Mouse (Mus musculus) left cerebral cortex, adult 2 months (tissue): ENCODE data around the gene Crim1. TPM values are rescaled to one million over a fixed set of nuclear protein-coding genes. Genes with fewer than 3 reads are reported as not detected.
A peak's percentile ranks its signal among the peaks of the same experiment; 100 is the strongest.

Source experiments
- DNase-seq, 2 experiments: peaks; one replicate each; pipeline ENCODE4 v3.0.0; 2021 to 2022; ENCODE audit warnings: low spot score in 2 of 2, mixed read lengths in 1 of 2; ENCODE audit errors: extremely low spot score in 1 of 2
- H3K27ac ChIP-seq: fragments of 200-600 bp; 2 replicates; pipeline ENCODE4 v1.8.1; 2022
- H3K4me3 ChIP-seq: fragments of 200-600 bp; 2 replicates; pipeline ENCODE4 v1.8.1; 2022
- CTCF ChIP-seq: fragments of 200-600 bp; IDR thresholded peaks from 2 replicates; pipeline ENCODE4 v1.8.1; 2022; ENCODE audit warnings: antibody characterized with exemption, mild to moderate bottlenecking, moderate library complexity
- intact Hi-C: fragments of 180-260 bp; cut with DNase I; formaldehyde crosslinking; loops from one replicate; pipeline ENCODE4 v1.15.1; 2025
- total RNA-seq, 2 experiments: library from RNA; stranded (reverse); gene quantifications; 2 replicates each; pipeline ENCODE4 v1.2.3; 2021

Crim1 gene
- total RNA-seq, 2 experiments from 2014 or later, result 83.3 to 93.1 TPM

- no peak for TF ChIP-seq CTCF
- no peak for DNase-seq
- H3K27ac ChIP-seq, result no peak overlapping the region
- intact Hi-C loops, result no loop called here
- H3K4me3 ChIP-seq, result no peak overlapping the region
Observed at GRCm38 (mm10) chr17:78295979-78296378, 95.9 kb downstream of the Crim1 start.

- no peak overlapping the region for H3K27ac ChIP-seq
- peak; percentile 47 for TF ChIP-seq CTCF
- intact Hi-C loops, result loop anchor here (1.0 kb wide), 1 partner anchor 101 kb away; no protein-coding TSS in a partner anchor
- H3K4me3 ChIP-seq, result no peak overlapping the region
- no peak for DNase-seq
Observed at GRCm38 (mm10) chr17:78298140-78298539, 98.1 kb downstream of the Crim1 start.

GRCm38 (mm10) chr17:78298967-78299540 is 99.0 kb downstream of the Crim1 start:
- no peak overlapping the region for H3K4me3 ChIP-seq
- H3K27ac ChIP-seq, result no peak overlapping the region
- intact Hi-C loops, result loop anchor here (1.0 kb wide), 1 partner anchor 102 kb away; no protein-coding TSS in a partner anchor
- no peak for DNase-seq
- no peak for TF ChIP-seq CTCF

GRCm38 (mm10) chr17:78303053-78303452 is 103.0 kb downstream of the Crim1 start:
- TF ChIP-seq CTCF, result no peak
- intact Hi-C loops, result no loop called here

DNA sequence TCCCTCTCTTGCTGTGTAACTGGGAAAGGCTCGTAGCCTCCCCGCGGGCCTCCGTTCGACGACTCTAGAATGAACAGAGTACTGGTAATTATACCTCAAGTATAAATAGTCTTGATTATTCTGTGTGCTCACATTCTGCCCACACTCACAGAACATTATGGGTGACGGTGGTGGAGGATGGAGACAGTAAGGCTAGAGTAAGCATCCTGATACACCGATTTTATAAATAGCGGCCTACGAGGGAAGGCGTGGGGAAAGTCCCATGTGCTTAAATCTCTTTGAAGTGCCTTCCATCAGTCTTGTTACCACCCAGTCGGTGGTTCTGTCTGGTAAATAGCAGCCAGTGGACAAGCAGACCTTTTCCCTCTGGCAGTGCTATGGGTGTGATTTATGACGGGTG is 104.0 kb downstream of the Crim1 start:
- no peak overlapping the region for H3K27ac ChIP-seq
- intact Hi-C loops, result no loop called here
- H3K4me3 ChIP-seq, result no peak overlapping the region
- no peak for TF ChIP-seq CTCF
- peak in 1 of 2 experiments; percentile 16 for DNase-seq

More at GRCm38 (mm10) chr17:78303053-78303452, 103.0 kb downstream of the Crim1 start:
- Histone ChIP-seq H3K4me3 (no peak overlapping the region), H3K27ac (no peak overlapping the region)
- DNase-seq, result no peak

DNA sequence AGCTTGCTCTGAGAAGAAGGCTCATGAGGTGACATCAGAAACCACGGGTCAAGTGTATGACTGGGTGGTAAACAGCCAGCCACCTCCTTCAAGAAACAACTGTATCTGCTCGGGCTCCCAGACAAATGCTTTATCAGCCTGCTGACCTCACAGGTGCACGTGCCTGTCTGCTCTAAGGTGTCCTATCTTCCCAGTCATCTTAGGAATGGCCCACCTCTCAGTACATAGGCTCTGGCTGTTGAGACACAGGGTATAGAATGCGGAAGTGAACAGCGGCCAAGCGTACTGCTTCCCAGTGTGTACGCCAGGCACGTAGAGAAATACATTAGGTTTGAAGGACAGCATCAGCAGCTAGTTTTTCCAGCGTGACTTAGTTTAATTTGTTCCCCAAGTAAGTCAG is 106.4 kb downstream of the Crim1 start:
- intact Hi-C loops, result no loop called here
- DNase-seq, result no peak
- TF ChIP-seq CTCF, result no peak

DNA sequence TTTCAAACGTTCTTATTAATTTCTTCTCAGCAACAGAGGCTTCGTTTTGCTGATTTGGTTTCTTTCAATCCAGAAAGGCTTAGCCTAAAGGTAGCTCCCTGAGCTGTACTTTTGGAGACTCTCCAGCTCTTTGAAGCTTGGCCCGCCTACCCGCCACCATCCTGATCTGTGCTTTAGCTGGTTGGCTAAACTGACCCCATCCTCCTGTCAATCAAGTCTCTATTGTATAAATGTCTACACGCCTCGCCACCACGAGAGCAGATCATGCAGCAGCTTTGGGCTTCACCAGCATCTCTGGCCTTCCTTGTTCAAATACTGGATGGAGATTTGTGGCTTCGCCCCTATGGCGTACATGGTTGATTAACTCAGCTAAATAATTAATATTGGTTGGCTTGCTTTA is 108.2 kb downstream of the Crim1 start:
- DNase-seq, result no peak
- Histone ChIP-seq H3K4me3 (no peak overlapping the region), H3K27ac (no peak overlapping the region)
- TF ChIP-seq CTCF, result no peak
- intact Hi-C loops, result no loop called here

More for the DNA sequence above, 106.4 kb downstream of the Crim1 start:
- Histone ChIP-seq H3K27ac (no peak overlapping the region), H3K4me3 (no peak overlapping the region)

DNA sequence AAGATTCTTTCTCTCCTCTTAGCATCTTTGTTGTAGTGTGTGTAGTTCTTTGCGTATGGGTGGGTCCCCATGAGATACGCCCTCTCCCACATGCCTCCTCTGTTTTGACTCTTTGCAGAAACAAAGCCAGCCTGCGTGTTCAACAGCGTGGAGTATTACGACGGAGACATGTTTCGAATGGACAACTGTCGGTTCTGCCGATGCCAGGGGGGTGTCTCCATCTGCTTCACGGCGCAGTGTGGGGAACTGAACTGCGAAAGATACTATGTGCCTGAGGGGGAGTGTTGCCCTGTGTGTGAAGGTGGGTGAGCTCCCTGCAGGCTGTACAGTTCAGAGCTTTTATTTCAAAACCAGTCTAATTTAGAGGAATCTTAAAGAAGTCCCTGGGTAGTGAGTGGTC is 113.0 kb downstream of the Crim1 start:
- intact Hi-C loops, result no loop called here
- no peak for TF ChIP-seq CTCF
- DNase-seq, result no peak
- Histone ChIP-seq H3K4me3 (no peak overlapping the region), H3K27ac (no peak overlapping the region)

GRCm38 (mm10) chr17:78313612-78314011 is 113.6 kb downstream of the Crim1 start:
- no peak overlapping the region for H3K4me3 ChIP-seq
- no peak for DNase-seq
- no peak overlapping the region for H3K27ac ChIP-seq
- TF ChIP-seq CTCF, result no peak
- intact Hi-C loops, result no loop called here

- TF ChIP-seq CTCF, result no peak
- no peak for DNase-seq
- no peak overlapping the region for H3K27ac ChIP-seq
Observed at GRCm38 (mm10) chr17:78315659-78316058, 115.6 kb downstream of the Crim1 start.

DNA sequence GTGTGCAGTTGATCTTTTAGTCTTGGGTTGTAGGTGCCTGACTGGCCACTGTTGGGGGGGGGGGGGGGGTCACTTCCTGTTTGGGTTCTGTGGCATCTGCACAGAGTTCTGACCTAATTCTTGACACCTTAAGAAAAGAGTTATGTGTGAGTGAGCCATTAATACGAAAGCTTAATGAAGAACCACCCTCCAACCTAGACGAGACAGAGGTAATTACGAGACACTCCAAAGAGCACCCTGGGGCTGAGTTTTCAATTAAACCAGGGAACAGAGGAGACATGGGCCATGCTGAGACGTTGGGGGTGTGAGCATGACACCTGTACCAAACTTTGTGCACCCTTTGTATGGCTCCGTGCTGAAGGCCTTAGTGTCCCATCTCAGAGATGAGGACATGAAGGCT is 117.3 kb downstream of the Crim1 start:
- H3K27ac ChIP-seq, result no peak overlapping the region
- DNase-seq, result no peak
- intact Hi-C loops, result no loop called here
- no peak for TF ChIP-seq CTCF
- H3K4me3 ChIP-seq, result no peak overlapping the region

More at GRCm38 (mm10) chr17:78315659-78316058, 115.6 kb downstream of the Crim1 start:
- no peak overlapping the region for H3K4me3 ChIP-seq
- intact Hi-C loops, result no loop called here

DNA sequence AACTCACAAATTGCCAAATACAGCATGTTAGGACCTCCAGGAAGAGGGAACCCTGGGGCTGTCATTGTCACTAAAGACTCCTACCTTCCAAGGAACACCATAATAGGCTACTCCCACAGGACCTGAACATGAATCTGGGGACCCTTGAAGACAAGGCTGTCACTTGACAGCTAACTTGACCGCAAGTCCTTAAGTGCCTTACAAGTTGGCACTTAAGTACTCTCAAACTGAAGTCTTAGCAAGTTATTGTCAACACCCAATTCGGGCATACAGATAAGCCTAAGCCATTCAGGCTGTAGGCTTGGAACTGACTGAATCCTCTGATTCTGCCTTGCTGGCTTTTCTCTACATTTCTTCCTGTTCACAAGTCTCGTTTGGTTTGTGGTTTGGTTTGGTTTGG is 118.8 kb downstream of the Crim1 start:
- Histone ChIP-seq H3K27ac (no peak overlapping the region), H3K4me3 (no peak overlapping the region)
- TF ChIP-seq CTCF, result no peak
- DNase-seq, result no peak
- intact Hi-C loops, result no loop called here

DNA sequence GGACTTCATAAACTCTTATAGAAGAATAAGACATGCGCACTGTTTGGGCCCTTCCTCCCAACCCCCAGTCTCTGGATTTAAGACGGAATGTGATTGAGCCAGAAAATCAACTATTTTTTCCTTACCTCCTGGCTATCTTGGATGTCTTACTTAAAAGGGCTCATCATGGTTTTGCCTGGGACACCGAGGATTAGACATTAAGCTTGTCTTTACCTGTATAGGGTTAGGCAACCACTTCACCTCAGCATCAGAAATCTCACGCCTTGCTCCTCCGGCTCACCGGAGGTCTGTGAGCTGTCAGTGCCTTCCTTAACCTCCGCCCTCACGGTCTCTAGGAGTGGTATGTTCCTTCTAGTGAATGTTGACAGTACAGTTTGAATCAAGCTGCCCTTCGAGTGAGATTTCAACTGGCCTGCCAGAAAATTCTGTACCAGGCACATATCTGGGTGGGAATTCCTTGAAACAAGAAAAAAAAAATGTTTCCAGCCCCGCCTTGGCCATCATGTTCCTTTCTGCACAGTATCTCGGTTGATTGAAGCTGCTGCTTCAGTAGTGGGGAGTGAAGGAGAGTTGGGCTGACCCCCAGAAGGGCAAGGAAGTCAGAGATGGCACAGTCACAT is 121.3 kb downstream of the Crim1 start:
- Histone ChIP-seq H3K27ac (no peak overlapping the region), H3K4me3 (no peak overlapping the region)
- intact Hi-C loops, result no loop called here
- TF ChIP-seq CTCF, result no peak
- no peak for DNase-seq
